Mouse (Mus musculus): ENCODE measurements at regions not wholly inside any gene's neighbourhood (a gene's known extent, or its start where the extent isn't known, plus 50 kb on each side); places are given as distances from the start of the nearest gene placed in this dataset.

DNA sequence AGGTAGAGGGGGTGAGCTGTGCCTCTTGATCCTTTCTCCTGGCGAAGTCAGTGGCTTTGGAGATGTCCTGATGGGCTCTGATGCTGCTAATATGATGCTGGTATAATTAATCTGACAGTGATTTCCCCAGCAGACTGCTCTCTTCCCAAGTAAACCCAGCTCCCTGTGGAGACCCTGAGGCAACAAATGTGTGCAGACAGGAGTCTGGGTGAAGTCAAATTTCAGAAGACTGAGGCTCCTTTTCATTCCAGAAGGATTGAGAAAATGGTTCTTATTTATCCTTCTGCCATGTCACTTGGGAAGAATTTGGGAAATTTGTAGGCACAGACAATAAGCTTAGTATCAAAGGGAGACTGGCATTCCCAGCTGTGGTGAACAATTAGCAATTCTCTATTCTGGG lies 1550.5 kb upstream of the Gm6569 start:
- Histone ChIP-seq H3K4me2 (ENCODE audit: low read length) (no peak overlapping the region), H3K9me3 (replicated peaks; ENCODE audit: low read length) (no peaks in the 10 kb centered on the region), H3K9ac (ENCODE audit: low read depth, low read length) (no peak overlapping the region), H3K4me3 (replicated peaks; ENCODE audit: low read depth, low read length) (no peak overlapping the region), H3K4me1 (replicated peaks; ENCODE audit: insufficient read depth, low read length) (no peaks in the 10 kb centered on the region), H3K27ac (no peak overlapping the region), H3K27me3 (ENCODE audit: insufficient read depth, low read length) (no peaks in the 10 kb centered on the region), H3K36me3 (ENCODE audit: insufficient read depth, low read length) (no peaks in the 10 kb centered on the region)
- ATAC-seq (replicated peaks; ENCODE audit: low FRiP score, low read depth): no peak
- no peak for DNase-seq (ENCODE audit: low spot score)
- WGBS: 63% methylated on average over 1 of the region's 1 CpGs
- no peak for TF ChIP-seq CTCF (IDR thresholded peaks at IDR 0.05; ENCODE audit: low read depth)

DNA sequence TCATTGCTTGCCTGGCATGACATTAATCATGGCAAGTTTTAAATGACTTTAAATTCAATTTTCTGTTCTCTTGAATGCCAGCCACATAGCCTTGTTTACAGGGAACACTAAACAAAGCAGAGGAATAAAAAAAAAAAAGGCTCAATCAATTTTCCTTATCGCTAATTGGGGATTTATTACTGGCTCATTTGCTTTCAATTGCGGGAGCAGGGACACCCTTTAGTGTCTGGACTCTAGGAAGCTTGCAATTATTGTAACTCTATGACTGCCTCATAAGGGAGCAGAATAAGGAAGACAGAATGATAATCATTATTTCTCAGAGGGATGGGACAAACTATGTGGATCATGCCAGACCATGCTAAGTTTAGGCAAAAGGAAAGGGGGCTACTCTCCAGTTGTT lies 1537.7 kb upstream of the Gm6569 start:
- DNase-seq (ENCODE audit: low spot score) (no peak), ATAC-seq (replicated peaks; ENCODE audit: low FRiP score, low read depth) (no peak)
- no peaks in the 10 kb centered on the region for H3K27me3 ChIP-seq (ENCODE audit: insufficient read depth, low read length)
- no peak overlapping the region for H3K4me3 ChIP-seq (replicated peaks; ENCODE audit: low read depth, low read length)
- no peak overlapping the region for H3K4me2 ChIP-seq (ENCODE audit: low read length)
- no peaks in the 10 kb centered on the region for H3K9me3 ChIP-seq (replicated peaks; ENCODE audit: low read length)
- no peaks in the 10 kb centered on the region for H3K36me3 ChIP-seq (ENCODE audit: insufficient read depth, low read length)
- no peaks in the 10 kb centered on the region for H3K4me1 ChIP-seq (replicated peaks; ENCODE audit: insufficient read depth, low read length)
- H3K9ac ChIP-seq (ENCODE audit: low read depth, low read length): no peak overlapping the region
- WGBS: 78% methylated on average over 2 of the region's 2 CpGs
- TF ChIP-seq CTCF (IDR thresholded peaks at IDR 0.05; ENCODE audit: low read depth): no peak
- no peak overlapping the region for H3K27ac ChIP-seq

GRCm38 (mm10) chr15:72312417-72312816 lies 1521.9 kb upstream of the Gm6569 start:
- no peak for TF ChIP-seq CTCF (IDR thresholded peaks at IDR 0.05; ENCODE audit: low read depth)
- H3K27ac ChIP-seq: no peak overlapping the region
- no peaks in the 10 kb centered on the region for H3K27me3 ChIP-seq (ENCODE audit: insufficient read depth, low read length)
- no peak for ATAC-seq (replicated peaks; ENCODE audit: low FRiP score, low read depth)
- H3K4me1 ChIP-seq (replicated peaks; ENCODE audit: insufficient read depth, low read length): no peaks in the 10 kb centered on the region
- 77% methylated on average over 5 of the region's 5 CpGs for WGBS
- DNase-seq (ENCODE audit: low spot score): no peak
- no peak overlapping the region for H3K4me3 ChIP-seq (replicated peaks; ENCODE audit: low read depth, low read length)
- H3K36me3 ChIP-seq (ENCODE audit: insufficient read depth, low read length): no peaks in the 10 kb centered on the region
- no peak overlapping the region for H3K9ac ChIP-seq (ENCODE audit: low read depth, low read length)
- H3K4me2 ChIP-seq (ENCODE audit: low read length): no peak overlapping the region
- H3K9me3 ChIP-seq (replicated peaks; ENCODE audit: low read length): no peaks in the 10 kb centered on the region

DNA sequence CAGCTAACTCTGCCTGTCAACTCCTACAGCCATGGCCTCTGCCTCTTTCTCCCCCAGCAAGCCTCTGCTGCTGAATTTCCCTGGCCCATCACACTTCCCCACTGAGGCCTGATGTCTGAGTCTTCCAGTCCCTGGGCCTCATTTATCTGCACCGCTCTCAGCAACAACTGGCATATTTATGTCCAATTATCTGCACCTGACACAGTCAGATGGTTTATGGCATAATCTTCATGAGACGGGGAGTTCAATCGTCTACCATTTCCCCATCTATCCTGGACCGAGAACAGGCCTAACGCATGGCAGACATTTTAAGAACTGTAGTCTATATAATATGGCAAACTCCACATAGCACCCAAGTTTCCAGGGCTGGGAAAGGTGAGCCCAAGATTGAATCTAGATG lies 1512.8 kb upstream of the Gm6569 start:
- 69% methylated on average over 5 of the region's 5 CpGs for WGBS
- Histone ChIP-seq H3K27ac (no peak overlapping the region), H3K9me3 (replicated peaks; ENCODE audit: low read length) (no peaks in the 10 kb centered on the region), H3K36me3 (ENCODE audit: insufficient read depth, low read length) (no peaks in the 10 kb centered on the region), H3K4me2 (ENCODE audit: low read length) (no peak overlapping the region), H3K4me3 (replicated peaks; ENCODE audit: low read depth, low read length) (no peak overlapping the region), H3K27me3 (ENCODE audit: insufficient read depth, low read length) (no peaks in the 10 kb centered on the region), H3K4me1 (replicated peaks; ENCODE audit: insufficient read depth, low read length) (no peaks in the 10 kb centered on the region), H3K9ac (ENCODE audit: low read depth, low read length) (no peak overlapping the region)
- no peak for TF ChIP-seq CTCF (IDR thresholded peaks at IDR 0.05; ENCODE audit: low read depth)
- ATAC-seq (replicated peaks; ENCODE audit: low FRiP score, low read depth) (no peak), DNase-seq (ENCODE audit: low spot score) (no peak)

GRCm38 (mm10) chr15:72322127-72322526 lies 1512.2 kb upstream of the Gm6569 start:
- Histone ChIP-seq H3K9ac (ENCODE audit: low read depth, low read length) (no peak overlapping the region), H3K4me1 (replicated peaks; ENCODE audit: insufficient read depth, low read length) (no peaks in the 10 kb centered on the region), H3K36me3 (ENCODE audit: insufficient read depth, low read length) (no peaks in the 10 kb centered on the region), H3K27me3 (ENCODE audit: insufficient read depth, low read length) (no peaks in the 10 kb centered on the region), H3K4me2 (ENCODE audit: low read length) (no peak overlapping the region), H3K9me3 (replicated peaks; ENCODE audit: low read length) (no peaks in the 10 kb centered on the region), H3K27ac (no peak overlapping the region), H3K4me3 (replicated peaks; ENCODE audit: low read depth, low read length) (no peak overlapping the region)
- ATAC-seq (replicated peaks; ENCODE audit: low FRiP score, low read depth) (no peak), DNase-seq (ENCODE audit: low spot score) (no peak)
- 87% methylated on average over 3 of the region's 3 CpGs for WGBS
- no peak for TF ChIP-seq CTCF (IDR thresholded peaks at IDR 0.05; ENCODE audit: low read depth)

DNA sequence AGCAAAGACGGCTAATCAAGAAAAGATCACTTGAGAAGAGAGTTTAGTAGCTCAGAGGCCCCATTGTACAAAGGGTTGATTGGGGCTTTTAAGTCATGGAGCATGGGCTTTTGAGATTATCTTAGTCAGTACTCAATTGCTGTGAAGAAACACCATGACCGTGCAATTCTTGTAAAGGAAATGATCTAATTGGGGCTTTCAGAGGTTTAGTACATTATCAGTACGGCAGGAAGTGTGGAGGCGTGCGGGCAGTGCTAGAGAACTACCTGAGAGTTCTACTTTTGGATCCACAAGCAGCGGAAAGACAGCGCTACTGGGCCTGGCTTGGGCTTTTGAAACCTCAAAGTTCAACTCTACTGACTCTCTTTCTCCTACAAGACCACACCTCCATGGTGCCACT lies 1511.2 kb upstream of the Gm6569 start:
- no peak for ATAC-seq (replicated peaks; ENCODE audit: low FRiP score, low read depth)
- Histone ChIP-seq H3K36me3 (ENCODE audit: insufficient read depth, low read length) (no peaks in the 10 kb centered on the region), H3K9ac (ENCODE audit: low read depth, low read length) (no peak overlapping the region), H3K4me1 (replicated peaks; ENCODE audit: insufficient read depth, low read length) (no peaks in the 10 kb centered on the region), H3K27ac (no peak overlapping the region), H3K27me3 (ENCODE audit: insufficient read depth, low read length) (no peaks in the 10 kb centered on the region), H3K9me3 (replicated peaks; ENCODE audit: low read length) (no peaks in the 10 kb centered on the region), H3K4me3 (replicated peaks; ENCODE audit: low read depth, low read length) (no peak overlapping the region), H3K4me2 (ENCODE audit: low read length) (no peak overlapping the region)
- no peak for DNase-seq (ENCODE audit: low spot score)
- WGBS: 52% methylated on average over 7 of the region's 7 CpGs
- no peak for TF ChIP-seq CTCF (IDR thresholded peaks at IDR 0.05; ENCODE audit: low read depth)

GRCm38 (mm10) chr15:72331262-72331661 lies 1503.1 kb upstream of the Gm6569 start:
- no peak for DNase-seq (ENCODE audit: low spot score)
- no peaks in the 10 kb centered on the region for H3K9me3 ChIP-seq (replicated peaks; ENCODE audit: low read length)
- TF ChIP-seq CTCF (IDR thresholded peaks at IDR 0.05; ENCODE audit: low read depth): no peak
- H3K27ac ChIP-seq: no peak overlapping the region
- H3K4me1 ChIP-seq (replicated peaks; ENCODE audit: insufficient read depth, low read length): no peaks in the 10 kb centered on the region
- ATAC-seq (replicated peaks; ENCODE audit: low FRiP score, low read depth): no peak
- H3K27me3 ChIP-seq (ENCODE audit: insufficient read depth, low read length): no peaks in the 10 kb centered on the region
- WGBS: 55% methylated on average over 4 of the region's 4 CpGs
- no peak overlapping the region for H3K9ac ChIP-seq (ENCODE audit: low read depth, low read length)
- no peaks in the 10 kb centered on the region for H3K36me3 ChIP-seq (ENCODE audit: insufficient read depth, low read length)
- no peak overlapping the region for H3K4me3 ChIP-seq (replicated peaks; ENCODE audit: low read depth, low read length)
- H3K4me2 ChIP-seq (ENCODE audit: low read length): no peak overlapping the region

All from kidney, postnatal 0 days (tissue).